7 mouse cellular contexts compared by ENCODE assay signal in the genomic region with DNA sequence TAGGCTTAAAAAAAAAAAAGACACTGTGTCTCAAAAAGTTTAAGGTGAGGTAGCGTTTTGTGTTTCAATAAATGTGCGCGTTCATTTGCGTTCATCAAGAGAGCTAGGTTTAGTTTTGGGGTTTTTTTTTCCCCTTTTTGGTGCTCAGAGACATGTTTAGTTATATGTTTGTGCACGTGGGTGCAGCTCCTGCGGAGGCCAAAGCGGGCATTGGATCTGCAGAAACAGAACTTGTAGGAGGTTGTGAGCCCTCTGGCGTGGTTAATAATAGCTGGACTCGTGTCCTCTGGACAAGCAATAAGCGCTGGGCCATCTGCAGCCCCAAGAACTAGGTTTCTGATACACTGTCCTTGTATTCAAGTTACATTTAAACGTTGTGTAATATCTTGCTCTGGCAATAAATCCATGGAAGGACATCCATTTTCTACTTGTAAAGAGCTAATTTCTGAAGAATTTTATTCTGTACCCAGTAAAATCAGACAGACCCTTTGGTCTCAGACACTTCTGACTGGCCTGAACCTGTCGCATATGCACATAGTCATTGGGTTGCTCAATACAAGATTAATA. TPM values are rescaled to one million over a fixed set of nuclear protein-coding genes. Genes with fewer than 3 reads are reported as not detected.
DNase-seq lines count a peak whose midpoint lies in the region; ATAC-seq and TF ChIP-seq lines count a peak whose summit lies in the region.

No protein-coding gene starts in this region.

- TF ChIP-seq CTCF in liver, adult 2 months (IDR thresholded peaks at IDR 0.05; ENCODE audit: low read depth, low read length) = no peak
- TF ChIP-seq CTCF in hindbrain, postnatal 0 days (IDR thresholded peaks at IDR 0.05; ENCODE audit: low read depth) = no peak

- no peaks in the 10 kb centered on the region for H3K27me3 ChIP-seq in liver, adult 2 months (ENCODE audit: control insufficient read depth, insufficient read depth, low read length)
- no peaks in the 10 kb centered on the region for H3K27me3 ChIP-seq in embryonic facial prominence, embryonic 12.5 days
- no peaks in the 10 kb centered on the region for H3K27me3 ChIP-seq in hindbrain, postnatal 0 days (ENCODE audit: insufficient read depth, low read length)
- H3K27me3 ChIP-seq in neural tube, embryonic 13.5 days = no peaks in the 10 kb centered on the region

- H3K36me3 ChIP-seq in liver, adult 2 months (ENCODE audit: control insufficient read depth, insufficient read depth, low read length) = peaks cover 8% of the 10 kb centered on the region
- H3K36me3 ChIP-seq in embryonic facial prominence, embryonic 12.5 days = peaks cover 16% of the 10 kb centered on the region
- peaks cover 6% of the 10 kb centered on the region for H3K36me3 ChIP-seq in hindbrain, postnatal 0 days (ENCODE audit: insufficient read depth, low read length)
- peaks cover 26% of the 10 kb centered on the region for H3K36me3 ChIP-seq in neural tube, embryonic 13.5 days

- WGBS in liver, adult 2 months = 2% methylated on average over 12 of the region's 12 CpGs
- WGBS in embryonic facial prominence, embryonic 12.5 days = 4% methylated on average over 12 of the region's 12 CpGs
- 5% methylated on average over 12 of the region's 12 CpGs for WGBS in hindbrain, postnatal 0 days
- 5% methylated on average over 12 of the region's 12 CpGs for WGBS in neural tube, embryonic 13.5 days

- H3K79me2 ChIP-seq in liver, adult 2 months (ENCODE audit: control insufficient read depth, insufficient read depth, low read length) = peaks cover 5% of the 10 kb centered on the region; the same call in 1 of the 2 replicates

- TF ChIP-seq POLR2A in liver, adult 2 months (IDR thresholded peaks at IDR 0.05; ENCODE audit: extremely low read depth, insufficient read depth, low read length) = no peak

- H3K27ac ChIP-seq in liver, adult 2 months (replicated peaks; ENCODE audit: insufficient read depth, low read depth, low read length) = no peak overlapping the region
- H3K27ac ChIP-seq in embryonic facial prominence, embryonic 12.5 days = peak overlapping the region; percentile 84; the same call in 1 of the 2 replicates
- peak overlapping the region; percentile 83; the same call in 1 of the 2 replicates for H3K27ac ChIP-seq in hindbrain, postnatal 0 days
- H3K27ac ChIP-seq in neural tube, embryonic 13.5 days (replicated peaks) = peak overlapping the region; percentile 95; the same call in 1 of the 2 replicates

- no peak for ATAC-seq in embryonic facial prominence, embryonic 12.5 days (ENCODE audit: insufficient number of reproducible peaks, insufficient read depth, low FRiP score, low TSS enrichment)
- no peak for ATAC-seq in hindbrain, postnatal 0 days
- ATAC-seq in neural tube, embryonic 13.5 days (ENCODE audit: low read depth) = no peak

- peak; percentile 39 for DNase-seq in liver, adult 2 months (ENCODE audit: extremely low read depth, low read depth, low spot score)
- no peak for DNase-seq in liver
- DNase-seq in hindbrain, postnatal 0 days (ENCODE audit: low spot score) = no peak
- DNase-seq in spleen, postnatal 36 days (ENCODE audit: low spot score in 2 of 2) = no peak
- no peak for DNase-seq in cerebellum, adult 11 months

- H3K9ac ChIP-seq in liver, adult 2 months (ENCODE audit: low read depth, low read length) = peak overlapping the region; percentile 65
- H3K9ac ChIP-seq in embryonic facial prominence, embryonic 12.5 days = peak overlapping the region; percentile 90
- H3K9ac ChIP-seq in hindbrain, postnatal 0 days (replicated peaks; ENCODE audit: low read length) = peak overlapping the region; percentile 80
- H3K9ac ChIP-seq in neural tube, embryonic 13.5 days = peak overlapping the region; percentile 84

- peak overlapping the region; percentile 90 for H3K4me2 ChIP-seq in embryonic facial prominence, embryonic 12.5 days (replicated peaks)
- peak overlapping the region; percentile 87 for H3K4me2 ChIP-seq in hindbrain, postnatal 0 days (ENCODE audit: low read depth, low read length)
- peak overlapping the region; percentile 74 for H3K4me2 ChIP-seq in neural tube, embryonic 13.5 days

- no peaks in the 10 kb centered on the region for H3K9me3 ChIP-seq in embryonic facial prominence, embryonic 12.5 days
- no peaks in the 10 kb centered on the region for H3K9me3 ChIP-seq in hindbrain, postnatal 0 days (ENCODE audit: low read length)
- no peaks in the 10 kb centered on the region for H3K9me3 ChIP-seq in neural tube, embryonic 13.5 days

- H3K4me3 ChIP-seq in liver, adult 2 months (ENCODE audit: insufficient read depth, low read depth, low read length) = peak overlapping the region; percentile 72
- H3K4me3 ChIP-seq in embryonic facial prominence, embryonic 12.5 days = peak overlapping the region; percentile 95
- peak overlapping the region; percentile 83 for H3K4me3 ChIP-seq in hindbrain, postnatal 0 days (ENCODE audit: low read length)
- H3K4me3 ChIP-seq in neural tube, embryonic 13.5 days = peak overlapping the region; percentile 76

- peaks cover 5% of the 10 kb centered on the region for H3K4me1 ChIP-seq in liver, adult 2 months (ENCODE audit: control insufficient read depth, insufficient read depth, low read length)
- H3K4me1 ChIP-seq in embryonic facial prominence, embryonic 12.5 days = peaks cover 20% of the 10 kb centered on the region
- H3K4me1 ChIP-seq in hindbrain, postnatal 0 days (ENCODE audit: insufficient read depth, low read length) = peaks cover 11% of the 10 kb centered on the region; the same call in 1 of the 2 replicates
- peaks cover 26% of the 10 kb centered on the region for H3K4me1 ChIP-seq in neural tube, embryonic 13.5 days (replicated peaks)

RNA-seq across cellular contexts. Expression of gene Snrpg, which starts 0.9 kb away (rescaled TPM):
- 12.6 and 18.5 TPM in 2 replicates for total RNA-seq in liver, adult 2 months (2014; rRNA removed)
- polyA plus RNA-seq in liver, adult 2 months (2012; rRNA removed) = 25.9 and 37.9 TPM in 2 replicates
- 637 and 711 TPM in 2 replicates for polyA plus RNA-seq in embryonic facial prominence, embryonic 12.5 days (2016; fragmentation: Nextera tagmentation; extraction: Ambion mirVana)
- total RNA-seq in hindbrain, postnatal 0 days (2014; rRNA removed) = 45.1 and 48.1 TPM in 2 replicates
- 278 and 289 TPM in 2 replicates for polyA plus RNA-seq in hindbrain, postnatal 0 days (2015; fragmentation: Nextera tagmentation; extraction: Ambion mirVana)
- 397 and 429 TPM in 2 replicates for polyA plus RNA-seq in neural tube, embryonic 13.5 days (2015; fragmentation: Nextera tagmentation; extraction: Ambion mirVana)

RNA-seq across cellular contexts. Expression of gene Fam136a, which starts 6.6 kb away (rescaled TPM):
- 77.9 and 83.2 TPM in 2 replicates for total RNA-seq in liver, adult 2 months (2014; rRNA removed)
- polyA plus RNA-seq in liver, adult 2 months (2012; rRNA removed) = 40.1 and 41.8 TPM in 2 replicates
- polyA plus RNA-seq in embryonic facial prominence, embryonic 12.5 days (2016; fragmentation: Nextera tagmentation; extraction: Ambion mirVana) = 132 and 137 TPM in 2 replicates
- 42.2 and 48.2 TPM in 2 replicates for total RNA-seq in hindbrain, postnatal 0 days (2014; rRNA removed)
- polyA plus RNA-seq in hindbrain, postnatal 0 days (2015; fragmentation: Nextera tagmentation; extraction: Ambion mirVana) = 63.7 and 64.6 TPM in 2 replicates
- 113 and 119 TPM in 2 replicates for polyA plus RNA-seq in neural tube, embryonic 13.5 days (2015; fragmentation: Nextera tagmentation; extraction: Ambion mirVana)

RNA-seq across cellular contexts. Expression of gene Pcyox1, which starts 24.9 kb away (rescaled TPM):
- total RNA-seq in liver, adult 2 months (2014; rRNA removed) = 96.5 and 102 TPM in 2 replicates
- 60.4 and 74.6 TPM in 2 replicates for polyA plus RNA-seq in liver, adult 2 months (2012; rRNA removed)
- polyA plus RNA-seq in embryonic facial prominence, embryonic 12.5 days (2016; fragmentation: Nextera tagmentation; extraction: Ambion mirVana) = 85.3 and 86.4 TPM in 2 replicates
- 74.3 and 80.9 TPM in 2 replicates for total RNA-seq in hindbrain, postnatal 0 days (2014; rRNA removed)
- polyA plus RNA-seq in hindbrain, postnatal 0 days (2015; fragmentation: Nextera tagmentation; extraction: Ambion mirVana) = 102 and 104 TPM in 2 replicates
- 107 and 113 TPM in 2 replicates for polyA plus RNA-seq in neural tube, embryonic 13.5 days (2015; fragmentation: Nextera tagmentation; extraction: Ambion mirVana)

RNA-seq across cellular contexts. Expression of gene Tia1, which starts 32.0 kb away (rescaled TPM):
- 10.9 and 13.6 TPM in 2 replicates for total RNA-seq in liver, adult 2 months (2014; rRNA removed)
- 2.7 and 4.0 TPM in 2 replicates for polyA plus RNA-seq in liver, adult 2 months (2012; rRNA removed)
- 318 and 338 TPM in 2 replicates for polyA plus RNA-seq in embryonic facial prominence, embryonic 12.5 days (2016; fragmentation: Nextera tagmentation; extraction: Ambion mirVana)
- 138 and 148 TPM in 2 replicates for total RNA-seq in hindbrain, postnatal 0 days (2014; rRNA removed)
- polyA plus RNA-seq in hindbrain, postnatal 0 days (2015; fragmentation: Nextera tagmentation; extraction: Ambion mirVana) = 190 and 211 TPM in 2 replicates
- polyA plus RNA-seq in neural tube, embryonic 13.5 days (2015; fragmentation: Nextera tagmentation; extraction: Ambion mirVana) = 326 and 340 TPM in 2 replicates

RNA-seq across cellular contexts. Expression of gene Gm44790, which starts 54.4 kb away (rescaled TPM):
- 0.83 TPM in 1 of 2 replicates, not detected in the other for total RNA-seq in liver, adult 2 months (2014; rRNA removed)
- polyA plus RNA-seq in liver, adult 2 months (2012; rRNA removed) = 1.5 and 4.0 TPM in 2 replicates
- not detected in 2 replicates for polyA plus RNA-seq in embryonic facial prominence, embryonic 12.5 days (2016; fragmentation: Nextera tagmentation; extraction: Ambion mirVana)
- total RNA-seq in hindbrain, postnatal 0 days (2014; rRNA removed) = not detected in 2 replicates
- polyA plus RNA-seq in hindbrain, postnatal 0 days (2015; fragmentation: Nextera tagmentation; extraction: Ambion mirVana) = not detected in 2 replicates
- 0.50 and 0.63 TPM in 2 replicates for polyA plus RNA-seq in neural tube, embryonic 13.5 days (2015; fragmentation: Nextera tagmentation; extraction: Ambion mirVana)
